Mouse (Mus musculus) limb, embryonic 15.5 days (tissue): ENCODE measurements at regions not wholly inside any gene's neighbourhood (a gene's known extent, or its start where the extent isn't known, plus 50 kb on each side); places are given as distances from the start of the nearest gene placed in this dataset.
A peak's percentile ranks its signal among the peaks of the same experiment; 100 is the strongest.

ENCODE experiments used
- ATAC-seq: fragments of 200-750 bp; cut with Nextera tagmentation; 2 replicates; pipeline ENCODE4 v1.8.0; 2017; ENCODE audit warnings: low read depth, moderate TSS enrichment; ENCODE audit not compliant: insufficient number of reproducible peaks, low FRiP score, low TSS enrichment
- H3K27ac ChIP-seq: fragments of 300-500 bp; sonication (generic); 2 replicates; pipeline ENCODE4 v1.5.1; 2015; ENCODE audit warnings: moderate library complexity, mild to moderate bottlenecking, inconsistent platforms
- H3K27me3 ChIP-seq: fragments of 300-500 bp; sonication (generic); 2 replicates; pipeline ENCODE4 v1.6.1; 2015; ENCODE audit warnings: inconsistent platforms
- H3K36me3 ChIP-seq: fragments of 300-500 bp; sonication (generic); 2 replicates; pipeline ENCODE4 v1.6.1; 2015; ENCODE audit warnings: inconsistent platforms
- H3K4me1 ChIP-seq: fragments of 300-500 bp; sonication (generic); 2 replicates; pipeline ENCODE4 v1.6.1; 2015; ENCODE audit warnings: inconsistent platforms
- H3K4me2 ChIP-seq: fragments of 300-500 bp; sonication (generic); 2 replicates; pipeline ENCODE4 v1.6.1; 2015; ENCODE audit warnings: mild to moderate bottlenecking, inconsistent platforms
- H3K4me3 ChIP-seq: fragments of 300-500 bp; sonication (generic); 2 replicates; pipeline ENCODE4 v1.5.1; 2015; ENCODE audit warnings: mild to moderate bottlenecking, inconsistent platforms
- H3K9ac ChIP-seq: fragments of 300-500 bp; sonication (generic); 2 replicates; pipeline ENCODE4 v1.6.1; 2015; ENCODE audit warnings: inconsistent platforms
- H3K9me3 ChIP-seq: fragments of 300-500 bp; sonication (generic); 2 replicates; pipeline ENCODE4 v1.6.1; 2016; ENCODE audit warnings: inconsistent platforms
- WGBS: fragments of 180-500 bp; shearing (Covaris S2); methylation state at CpG from one replicate; pipeline ENCODE4 v1.1.7; 2015; 5-methylcytosine and 5-hydroxymethylcytosine counted together

- no peak overlapping the region for H3K9ac ChIP-seq
- H3K4me3 ChIP-seq = no peak overlapping the region
- no peaks in the 10 kb centered on the region for H3K4me1 ChIP-seq
- no peaks in the 10 kb centered on the region for H3K9me3 ChIP-seq
- H3K27ac ChIP-seq = no peak overlapping the region
- WGBS = 75% methylated on average over 3 of the region's 3 CpGs
- no peak overlapping the region for H3K4me2 ChIP-seq
- no peaks in the 10 kb centered on the region for H3K27me3 ChIP-seq
- ATAC-seq = no peak
- H3K36me3 ChIP-seq = no peaks in the 10 kb centered on the region
Measured at GRCm38 (mm10) chr2:106561571-106562090, 131.4 kb upstream of the Mpped2 start.

GRCm38 (mm10) chr2:106570226-106570625 is 122.8 kb upstream of the Mpped2 start:
- 61% methylated on average over 1 of the region's 1 CpGs for WGBS
- Histone ChIP-seq H3K4me2 (no peak overlapping the region), H3K9ac (no peak overlapping the region), H3K4me3 (no peak overlapping the region), H3K4me1 (no peaks in the 10 kb centered on the region), H3K27me3 (no peaks in the 10 kb centered on the region), H3K27ac (no peak overlapping the region), H3K36me3 (no peaks in the 10 kb centered on the region), H3K9me3 (no peaks in the 10 kb centered on the region)
- ATAC-seq = no peak

DNA sequence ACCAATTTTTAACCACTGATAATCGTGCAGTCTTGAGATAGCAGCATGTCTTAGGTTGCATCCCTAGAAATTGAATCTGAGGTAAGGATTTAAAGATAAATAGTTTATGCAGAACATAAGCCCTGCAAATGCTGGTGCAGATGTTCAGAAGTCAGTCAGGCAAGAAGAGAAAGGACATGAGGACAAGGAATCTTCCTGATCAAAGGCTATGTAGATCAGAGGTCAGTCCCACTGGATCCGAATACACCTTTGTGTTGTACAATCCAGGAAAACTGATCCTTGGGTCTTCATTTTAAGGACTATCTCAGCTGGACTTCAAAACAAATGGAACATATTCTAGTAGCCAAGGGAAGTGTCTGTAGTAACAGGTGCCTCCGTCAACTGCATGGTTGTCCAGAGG is 121.7 kb upstream of the Mpped2 start:
- ATAC-seq = no peak
- 89% methylated on average over 3 of the region's 3 CpGs for WGBS

GRCm38 (mm10) chr2:106571913-106572312 is 121.2 kb upstream of the Mpped2 start:
- no peak overlapping the region for H3K27ac ChIP-seq
- no peaks in the 10 kb centered on the region for H3K36me3 ChIP-seq
- no peaks in the 10 kb centered on the region for H3K9me3 ChIP-seq
- WGBS = 22% methylated on average over 2 of the region's 2 CpGs
- H3K9ac ChIP-seq = no peak overlapping the region
- no peaks in the 10 kb centered on the region for H3K27me3 ChIP-seq
- H3K4me1 ChIP-seq = peaks cover 6% of the 10 kb centered on the region
- no peak overlapping the region for H3K4me3 ChIP-seq
- H3K4me2 ChIP-seq = no peak overlapping the region
- no peak for ATAC-seq

More for the DNA sequence above, 121.7 kb upstream of the Mpped2 start:
- H3K4me1 ChIP-seq = 0 out of 2 replicates have a peak, but pooled peaks cover under 1% of the 10 kb centered on the region
- no peaks in the 10 kb centered on the region for H3K27me3 ChIP-seq
- no peaks in the 10 kb centered on the region for H3K36me3 ChIP-seq
- no peak overlapping the region for H3K4me2 ChIP-seq
- H3K9me3 ChIP-seq = no peaks in the 10 kb centered on the region
- H3K4me3 ChIP-seq = no peak overlapping the region
- no peak overlapping the region for H3K9ac ChIP-seq
- no peak overlapping the region for H3K27ac ChIP-seq

GRCm38 (mm10) chr2:106576746-106577323 is 116.2 kb upstream of the Mpped2 start:
- no peak overlapping the region for H3K4me2 ChIP-seq
- WGBS = 32% methylated on average over 4 of the region's 4 CpGs
- H3K9me3 ChIP-seq = no peaks in the 10 kb centered on the region
- no peaks in the 10 kb centered on the region for H3K36me3 ChIP-seq
- no peak for ATAC-seq
- peak overlapping the region; percentile 55 for H3K27ac ChIP-seq
- no peak overlapping the region for H3K4me3 ChIP-seq
- peaks cover 18% of the 10 kb centered on the region for H3K4me1 ChIP-seq
- no peak overlapping the region for H3K9ac ChIP-seq
- H3K27me3 ChIP-seq = no peaks in the 10 kb centered on the region

DNA sequence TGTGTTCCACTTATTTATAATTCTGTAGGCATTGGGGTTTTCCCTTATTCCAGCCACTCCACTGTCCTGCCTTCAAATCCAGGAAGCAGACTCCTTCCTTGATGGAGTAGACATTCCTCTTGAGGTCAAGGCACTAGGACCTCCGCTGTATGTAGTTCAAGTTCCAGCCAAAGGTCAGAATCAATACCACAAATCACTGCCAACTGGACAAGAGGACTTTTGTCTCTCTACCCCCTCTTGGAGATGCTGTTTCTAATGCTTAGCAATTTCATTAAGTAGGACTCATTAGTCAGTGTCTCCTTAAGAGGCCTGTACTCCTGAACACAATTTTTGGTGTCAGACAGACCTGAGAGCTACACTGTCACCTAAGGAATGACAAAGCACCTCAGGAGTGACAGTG is 115.0 kb upstream of the Mpped2 start:
- ATAC-seq = no peak
- no peaks in the 10 kb centered on the region for H3K27me3 ChIP-seq
- no peaks in the 10 kb centered on the region for H3K9me3 ChIP-seq
- H3K4me2 ChIP-seq = no peak overlapping the region
- no peak overlapping the region for H3K27ac ChIP-seq
- WGBS = 71% methylated on average over 1 of the region's 1 CpGs
- no peaks in the 10 kb centered on the region for H3K36me3 ChIP-seq
- peaks cover 18% of the 10 kb centered on the region for H3K4me1 ChIP-seq
- no peak overlapping the region for H3K4me3 ChIP-seq
- H3K9ac ChIP-seq = no peak overlapping the region

GRCm38 (mm10) chr2:106580663-106581062 is 112.4 kb upstream of the Mpped2 start:
- ATAC-seq = no peak
- Histone ChIP-seq H3K9me3 (no peaks in the 10 kb centered on the region), H3K36me3 (no peaks in the 10 kb centered on the region), H3K27me3 (no peaks in the 10 kb centered on the region), H3K4me2 (no peak overlapping the region), H3K9ac (no peak overlapping the region), H3K4me1 (peaks cover 18% of the 10 kb centered on the region), H3K4me3 (no peak overlapping the region), H3K27ac (peak overlapping the region; percentile 50; the same call in 1 of the 2 replicates)
- 21% methylated on average over 5 of the region's 5 CpGs for WGBS

GRCm38 (mm10) chr2:106621251-106621650 is 71.8 kb upstream of the Mpped2 start:
- Histone ChIP-seq H3K27ac (no peak overlapping the region), H3K36me3 (no peaks in the 10 kb centered on the region), H3K9ac (no peak overlapping the region), H3K9me3 (no peaks in the 10 kb centered on the region), H3K4me3 (no peak overlapping the region), H3K27me3 (no peaks in the 10 kb centered on the region), H3K4me2 (no peak overlapping the region), H3K4me1 (no peaks in the 10 kb centered on the region)
- ATAC-seq = no peak
- 86% methylated on average over 3 of the region's 3 CpGs for WGBS

DNA sequence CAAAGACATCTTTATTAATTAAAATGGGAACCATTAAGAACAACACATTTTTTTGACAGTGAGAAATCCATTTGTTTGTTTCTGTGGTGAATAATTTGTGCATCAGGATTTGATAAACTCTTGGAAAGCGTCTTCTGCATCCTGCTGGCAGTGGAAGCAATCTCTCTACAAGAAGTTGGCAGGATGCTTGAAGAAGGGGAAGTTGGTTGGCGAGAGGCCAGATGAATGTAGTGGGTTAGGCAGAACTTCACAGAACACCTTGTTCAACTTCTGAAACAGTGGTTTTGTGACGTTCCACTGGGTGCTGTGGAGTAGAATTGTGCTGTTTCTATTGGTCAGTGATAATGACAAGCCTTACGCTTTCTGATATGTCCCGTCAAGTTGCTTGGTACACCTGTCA is 70.7 kb upstream of the Mpped2 start:
- Histone ChIP-seq H3K36me3 (no peaks in the 10 kb centered on the region), H3K9me3 (no peaks in the 10 kb centered on the region), H3K27me3 (no peaks in the 10 kb centered on the region), H3K9ac (no peak overlapping the region), H3K4me1 (no peaks in the 10 kb centered on the region), H3K4me2 (no peak overlapping the region), H3K27ac (no peak overlapping the region), H3K4me3 (no peak overlapping the region)
- 53% methylated on average over 5 of the region's 5 CpGs for WGBS
- no peak for ATAC-seq

- Histone ChIP-seq H3K36me3 (no peaks in the 10 kb centered on the region), H3K27ac (no peak overlapping the region), H3K27me3 (no peaks in the 10 kb centered on the region), H3K4me1 (no peaks in the 10 kb centered on the region), H3K4me2 (no peak overlapping the region), H3K9ac (no peak overlapping the region), H3K4me3 (no peak overlapping the region), H3K9me3 (no peaks in the 10 kb centered on the region)
- 87% methylated on average over 2 of the region's 2 CpGs for WGBS
- no peak for ATAC-seq
Measured at GRCm38 (mm10) chr2:106623680-106624079, 69.4 kb upstream of the Mpped2 start.

DNA sequence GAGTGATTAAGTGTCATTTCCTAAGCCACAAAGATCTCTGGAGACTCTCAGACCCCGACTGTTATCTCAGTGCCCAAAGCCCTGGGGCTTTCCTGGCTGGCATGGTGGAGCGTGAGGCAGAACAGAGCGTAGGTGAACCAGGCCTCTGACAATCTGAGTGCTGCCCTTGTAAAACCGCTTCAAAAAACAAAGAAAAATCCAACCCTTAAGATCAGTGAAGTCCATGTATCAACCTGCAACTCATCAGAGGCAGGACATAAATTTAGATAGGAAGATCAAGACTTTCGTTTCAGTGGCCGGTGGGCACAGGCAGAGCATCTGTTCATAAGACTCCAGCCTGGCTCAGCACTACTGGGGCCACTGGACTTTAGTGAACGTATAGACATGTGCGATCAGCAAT is 61.1 kb upstream of the Mpped2 start:
- Histone ChIP-seq H3K27ac (no peak overlapping the region), H3K4me2 (no peak overlapping the region), H3K36me3 (no peaks in the 10 kb centered on the region), H3K9me3 (no peaks in the 10 kb centered on the region), H3K9ac (no peak overlapping the region), H3K4me3 (no peak overlapping the region), H3K4me1 (no peaks in the 10 kb centered on the region), H3K27me3 (no peaks in the 10 kb centered on the region)
- ATAC-seq = no peak
- 67% methylated on average over 8 of the region's 8 CpGs for WGBS
